Comparison of ENCODE assay signal across 8 mouse cellular contexts in the genomic region with DNA sequence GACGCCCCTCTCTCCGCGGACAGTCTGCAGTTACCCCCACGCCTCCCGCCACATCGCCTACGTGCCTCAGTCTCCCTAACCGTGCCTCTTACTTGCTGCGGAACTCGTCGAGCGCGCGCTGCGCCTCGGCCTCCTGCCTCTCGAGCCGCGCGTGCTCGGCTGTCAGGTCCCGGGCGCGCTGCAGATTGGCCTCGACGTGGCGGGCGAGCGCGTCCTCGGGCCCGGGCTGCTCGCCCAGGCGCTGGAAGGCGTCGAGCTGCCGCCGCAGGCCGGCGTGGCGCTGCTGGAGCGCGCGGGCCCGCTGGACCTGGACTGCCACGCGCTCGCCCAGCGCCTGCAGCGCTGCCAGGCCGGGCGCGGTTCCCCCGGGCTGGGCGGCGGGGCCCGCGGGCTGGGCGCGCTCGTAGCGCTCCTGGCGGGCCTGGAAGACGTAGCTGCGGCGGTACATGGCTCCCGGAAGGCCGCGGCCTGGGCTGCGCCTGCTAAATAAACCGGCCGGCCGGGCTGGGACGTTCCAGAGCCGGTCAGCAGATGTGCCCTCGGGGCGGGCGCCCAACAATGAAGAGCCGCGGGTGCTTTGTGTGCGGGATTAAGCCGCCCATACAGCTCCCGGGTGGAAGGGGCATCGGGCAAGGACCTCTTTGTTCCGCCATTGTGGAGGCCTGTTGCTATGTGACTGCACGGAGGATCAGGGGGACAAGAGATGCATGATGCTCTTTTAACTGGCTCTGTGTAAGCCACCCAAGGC. TPM values are rescaled to one million over a fixed set of nuclear protein-coding genes. Genes with fewer than 3 reads are reported as not detected.
DNase-seq lines count a peak whose midpoint lies in the region; ATAC-seq and TF ChIP-seq lines count a peak whose summit lies in the region.

Gene Bfsp1 (minus strand): TSS at position 690 of the 748 bp plus-strand sequence.

- no peaks in the 10 kb centered on the region for H3K36me3 ChIP-seq in forebrain, postnatal 0 days (ENCODE audit: insufficient read depth)
- no peaks in the 10 kb centered on the region for H3K36me3 ChIP-seq in hindbrain, embryonic 11.5 days (ENCODE audit: control insufficient read depth, insufficient read depth, low read length)
- H3K36me3 ChIP-seq in liver, adult 2 months (ENCODE audit: control insufficient read depth, insufficient read depth, low read length), result no peaks in the 10 kb centered on the region
- H3K36me3 ChIP-seq in midbrain, embryonic 16.5 days (ENCODE audit: control insufficient read depth, insufficient read depth, low read length), result no peaks in the 10 kb centered on the region

- no peak; the same call in 1 of the 2 replicates for TF ChIP-seq CTCF in forebrain, postnatal 0 days (IDR thresholded peaks at IDR 0.05; ENCODE audit: low read depth)
- no peak for TF ChIP-seq CTCF in liver, adult 2 months (IDR thresholded peaks at IDR 0.05; ENCODE audit: low read depth, low read length)

- 0 out of 2 replicates have a peak, but pooled peaks have one; percentile 27 for ATAC-seq in cerebellum, adult (ENCODE audit: insufficient number of reproducible peaks, low FRiP score, low TSS enrichment)
- ATAC-seq in forebrain, postnatal 0 days, result peak; percentile 88
- peak; percentile 85 for ATAC-seq in hindbrain, embryonic 11.5 days (ENCODE audit: low FRiP score)
- peak; percentile 90 for ATAC-seq in midbrain, embryonic 16.5 days

- DNase-seq in cerebellum, adult 9-10 months, result no peak
- DNase-seq in adrenal gland, postnatal 25 days, result peak; percentile 62
- DNase-seq in forebrain, postnatal 0 days, result peak; percentile 69
- DNase-seq in hindbrain, embryonic 11.5 days (ENCODE audit: low spot score), result peak; percentile 76
- DNase-seq in liver, adult 2 months (ENCODE audit: extremely low read depth, low read depth, low spot score), result no peak
- DNase-seq in urinary bladder, postnatal 14 days (ENCODE audit: low spot score), result peak; percentile 56

- no peaks in the 10 kb centered on the region for H3K4me1 ChIP-seq in forebrain, postnatal 0 days (ENCODE audit: insufficient read depth)
- H3K4me1 ChIP-seq in hindbrain, embryonic 11.5 days (replicated peaks; ENCODE audit: control insufficient read depth, insufficient read depth, low read length), result no peaks in the 10 kb centered on the region
- H3K4me1 ChIP-seq in liver, adult 2 months (ENCODE audit: control insufficient read depth, insufficient read depth, low read length), result peaks cover 2% of the 10 kb centered on the region; the same call in 1 of the 2 replicates
- H3K4me1 ChIP-seq in midbrain, embryonic 16.5 days (ENCODE audit: control insufficient read depth, insufficient read depth, low read length), result peaks cover 3% of the 10 kb centered on the region; the same call in 1 of the 2 replicates

- no peak for TF ChIP-seq POLR2A in liver, adult 2 months (IDR thresholded peaks at IDR 0.05; ENCODE audit: extremely low read depth, insufficient read depth, low read length)

- H3K4me2 ChIP-seq in forebrain, postnatal 0 days (ENCODE audit: low read depth), result peak within 1 kb of the TSS; percentile 69
- H3K4me2 ChIP-seq in hindbrain, embryonic 11.5 days (replicated peaks; ENCODE audit: low read depth, low read length), result peak within 1 kb of the TSS; percentile 73
- H3K4me2 ChIP-seq in midbrain, embryonic 16.5 days (ENCODE audit: low read length), result peak within 1 kb of the TSS; percentile 75

- H3K27ac ChIP-seq in forebrain, postnatal 0 days (ENCODE audit: low read depth, low read length), result no peak within 1 kb of the TSS
- peak within 1 kb of the TSS; percentile 17; the same call in 1 of the 2 replicates for H3K27ac ChIP-seq in hindbrain, embryonic 11.5 days (ENCODE audit: low read depth, low read length)
- no peak within 1 kb of the TSS for H3K27ac ChIP-seq in liver, adult 2 months (replicated peaks; ENCODE audit: insufficient read depth, low read depth, low read length)
- peak within 1 kb of the TSS; percentile 47; the same call in 1 of the 2 replicates for H3K27ac ChIP-seq in midbrain, embryonic 16.5 days (ENCODE audit: low read length)

- peak within 1 kb of the TSS; percentile 70 for H3K9ac ChIP-seq in forebrain, postnatal 0 days
- H3K9ac ChIP-seq in hindbrain, embryonic 11.5 days (ENCODE audit: low read depth, low read length), result peak within 1 kb of the TSS; percentile 81
- peak within 1 kb of the TSS; percentile 73 for H3K9ac ChIP-seq in liver, adult 2 months (ENCODE audit: low read depth, low read length)
- H3K9ac ChIP-seq in midbrain, embryonic 16.5 days (ENCODE audit: low read depth, low read length), result peak within 1 kb of the TSS; percentile 75

- H3K27me3 ChIP-seq in forebrain, postnatal 0 days (ENCODE audit: insufficient read depth, low read length), result no peaks in the 10 kb centered on the region; the same call in 1 of the 2 replicates
- H3K27me3 ChIP-seq in hindbrain, embryonic 11.5 days (ENCODE audit: control insufficient read depth, insufficient read depth, low read length), result peaks cover 4% of the 10 kb centered on the region; the same call in 1 of the 2 replicates
- no peaks in the 10 kb centered on the region for H3K27me3 ChIP-seq in liver, adult 2 months (ENCODE audit: control insufficient read depth, insufficient read depth, low read length)
- no peaks in the 10 kb centered on the region for H3K27me3 ChIP-seq in midbrain, embryonic 16.5 days (ENCODE audit: control insufficient read depth, insufficient read depth, low read depth, low read length)

- H3K79me2 ChIP-seq in liver, adult 2 months (ENCODE audit: control insufficient read depth, insufficient read depth, low read length), result no peaks in the 10 kb centered on the region

- peak within 1 kb of the TSS; percentile 43 for H3K4me3 ChIP-seq in forebrain, postnatal 0 days (ENCODE audit: low read depth, low read length)
- H3K4me3 ChIP-seq in hindbrain, embryonic 11.5 days (ENCODE audit: low read depth, low read length), result peak within 1 kb of the TSS; percentile 38
- peak within 1 kb of the TSS; percentile 62 for H3K4me3 ChIP-seq in liver, adult 2 months (ENCODE audit: insufficient read depth, low read depth, low read length)
- peak within 1 kb of the TSS; percentile 51 for H3K4me3 ChIP-seq in midbrain, embryonic 16.5 days (ENCODE audit: low read depth, low read length)

- WGBS in forebrain, postnatal 0 days, result 2% methylated on average over 83 of the region's 86 CpGs
- 3% methylated on average over 84 of the region's 86 CpGs for WGBS in hindbrain, embryonic 11.5 days
- WGBS in liver, adult 2 months, result 5% methylated on average over 86 of the region's 86 CpGs
- WGBS in midbrain, embryonic 16.5 days, result 1% methylated on average over 83 of the region's 86 CpGs

- no peaks in the 10 kb centered on the region for H3K9me3 ChIP-seq in forebrain, postnatal 0 days (ENCODE audit: low read length)
- no peaks in the 10 kb centered on the region for H3K9me3 ChIP-seq in hindbrain, embryonic 11.5 days (ENCODE audit: control insufficient read depth, low read length)
- H3K9me3 ChIP-seq in midbrain, embryonic 16.5 days (replicated peaks; ENCODE audit: control insufficient read depth, low read length, poor library complexity, severe bottlenecking), result no peaks in the 10 kb centered on the region

RNA-seq across cellular contexts. Expression of gene Bfsp1, which starts in this region (rescaled TPM):
- total RNA-seq in adrenal gland, postnatal 25 days (2021), result 0.52 and 1.0 TPM in 2 replicates
- 2.5 and 3.7 TPM in 2 replicates for total RNA-seq in forebrain, postnatal 0 days (2014; rRNA removed)
- 1.3 and 1.9 TPM in 2 replicates for polyA plus RNA-seq in forebrain, postnatal 0 days (2015; fragmentation: Nextera tagmentation; extraction: Ambion mirVana)
- 0.79 and 0.85 TPM in 2 replicates for polyA plus RNA-seq in hindbrain, embryonic 11.5 days (2014; fragmentation: Nextera tagmentation; extraction: Ambion mirVana)
- 0.07 and 0.09 TPM in 2 replicates for total RNA-seq in liver, adult 2 months (2014; rRNA removed)
- 0.04 and 0.05 TPM in 2 replicates for polyA plus RNA-seq in liver, adult 2 months (2012; rRNA removed)
- polyA plus RNA-seq in midbrain, embryonic 16.5 days (2015; fragmentation: Nextera tagmentation; extraction: Ambion mirVana), result 1.7 and 2.0 TPM in 2 replicates

Comparison
In these comparisons a context has a peak if more than half of its experiments do, and no peak if none do; other contexts are left out.
1. Peak in DNase-seq, ATAC-seq, H3K4me3 ChIP-seq, H3K27ac ChIP-seq, H3K9ac ChIP-seq and H3K4me2 ChIP-seq in hindbrain, embryonic 11.5 days; RNA of the gene not detected or under 1 TPM.
2. ATAC-seq: peak in every context shown above with its lines; median percentile 90 in midbrain, embryonic 16.5 days; 88 in forebrain, postnatal 0 days; 85 in hindbrain, embryonic 11.5 days; 27 in cerebellum, adult.
3. DNase-seq: peak in adrenal gland, postnatal 25 days (single experiment), forebrain, postnatal 0 days (single experiment) and urinary bladder, postnatal 14 days (single experiment); none in cerebellum, adult 9-10 months (single experiment) and liver, adult 2 months (single experiment).
4. Peak in every context shown above with its lines, with median percentiles within 50 percentile points of each other: H3K4me2 ChIP-seq, H3K4me3 ChIP-seq and H3K9ac ChIP-seq.